Comparison of ENCODE assay signal across 9 mouse cellular contexts in genomic region chr13:47666956-47667701, GRCm38 (mm10).
A peak's percentile ranks its signal among the peaks of the same experiment; 100 is the strongest.
DNase-seq lines count a peak whose midpoint lies in the region; ATAC-seq and TF ChIP-seq lines count a peak whose summit lies in the region.
"Had no signal": no experiment of that assay in that cellular context is flagged by ENCODE, and none has a peak within 500 bp of the region (broad histone marks: within the 10 kb centered on the region; RNA-seq: fewer than 3 reads in every experiment).

No protein-coding gene starts in this region.

- ATAC-seq in common myeloid progenitor, adult 5-6 weeks (replicated peaks; ENCODE audit: low read depth, poor library complexity, severe bottlenecking): peak; percentile 69
- ATAC-seq in hindbrain, embryonic 14.5 days (ENCODE audit: low FRiP score): peak; percentile 71; the same call in 1 of the 2 replicates

- peak overlapping the region; percentile 34; the same call in 1 of the 2 replicates for H3K4me3 ChIP-seq in gastrocnemius, adult 2 months
- no peak overlapping the region for H3K4me3 ChIP-seq in hindbrain, embryonic 14.5 days (replicated peaks; ENCODE audit: low read length)

- peaks cover 12% of the 10 kb centered on the region; the same call in 1 of the 2 replicates for H3K4me1 ChIP-seq in hindbrain, embryonic 14.5 days (replicated peaks; ENCODE audit: control insufficient read depth, insufficient read depth, low read length)
- H3K4me1 ChIP-seq: megakaryocyte, embryonic 14.5 days had no signal

- peak overlapping the region; percentile 31 for H3K4me2 ChIP-seq in hindbrain, embryonic 14.5 days (replicated peaks)

- TF ChIP-seq CTCF in gastrocnemius, adult 2 months (IDR thresholded peaks at IDR 0.05): peak; percentile 83

- H3K27ac ChIP-seq in gastrocnemius, adult 2 months: peak overlapping the region; percentile 31; the same call in 1 of the 2 replicates
- 0 out of 2 replicates have a peak overlapping the region, but pooled peaks have one; percentile 32 for H3K27ac ChIP-seq in hindbrain, embryonic 14.5 days

- H3K36me3 ChIP-seq in hindbrain, embryonic 14.5 days (replicated peaks; ENCODE audit: control insufficient read depth, insufficient read depth): no peaks in the 10 kb centered on the region

- WGBS in hindbrain, embryonic 14.5 days: 23% methylated on average over 13 of the region's 13 CpGs

- intact Hi-C loops in gastrocnemius, adult 2 months (cut with DNase I): loop anchor here (5.0 to 10.0 kb wide), 3 partner anchors 322 to 795 kb away; no protein-coding TSS in a partner anchor

- H3K9me3 ChIP-seq in hindbrain, embryonic 14.5 days (ENCODE audit: control insufficient read depth, low read length): peaks cover 5% of the 10 kb centered on the region; the same call in 1 of the 2 replicates

- peak; percentile 88 to 91 for DNase-seq in adrenal gland, adult 18-20 months (ENCODE audit: low spot score in 2 of 2)
- peak; percentile 90 for DNase-seq in gastrocnemius, adult 2 months
- DNase-seq in hindbrain, embryonic 14.5 days (ENCODE audit: low spot score): peak; percentile 95
- DNase-seq in layer of hippocampus, postnatal 25 days (ENCODE audit: extremely low spot score in 1 of 2, low spot score in 1 of 2): peak; percentile 82 to 93
- DNase-seq in lung, postnatal 36 days: peak; percentile 92
- peak; percentile 79 for DNase-seq in right cerebral cortex, postnatal 25 days
- DNase-seq in natural killer cell, adult 2 months (ENCODE audit: low spot score in 2 of 2): no peak

- H3K9ac ChIP-seq in hindbrain, embryonic 14.5 days: no peak overlapping the region

- H3K27me3 ChIP-seq in hindbrain, embryonic 14.5 days (ENCODE audit: control insufficient read depth, insufficient read depth, low read length): peaks cover 4% of the 10 kb centered on the region; the same call in 1 of the 2 replicates
- H3K27me3 ChIP-seq: megakaryocyte, embryonic 14.5 days had no signal

Comparison
In these comparisons a context has a peak if more than half of its experiments do, and no peak if none do; other contexts are left out.
1. DNase-seq: peak in adrenal gland, adult 18-20 months (2 of 2), gastrocnemius, adult 2 months (single experiment), hindbrain, embryonic 14.5 days (single experiment), layer of hippocampus, postnatal 25 days (2 of 2), lung, postnatal 36 days (single experiment) and right cerebral cortex, postnatal 25 days (single experiment); none in natural killer cell, adult 2 months (0 of 2).